Mouse (Mus musculus): ENCODE measurements around the gene Aagab. TPM values are rescaled to one million over a fixed set of nuclear protein-coding genes. Genes with fewer than 3 reads are reported as not detected.

Aagab gene
- polyA plus RNA-seq, 1 experiment: 18.8 TPM

- no peak overlapping the region for H3K27ac ChIP-seq (ENCODE audit: insufficient read depth, low read length)
- H3K36me3 ChIP-seq (ENCODE audit: control insufficient read depth, insufficient read depth, low read length, poor library complexity, severe bottlenecking): no peaks in the 10 kb centered on the region
These were observed 5.5 kb downstream of the Aagab start for GRCm38 (mm10) chr9:63608006-63608405.

DNA sequence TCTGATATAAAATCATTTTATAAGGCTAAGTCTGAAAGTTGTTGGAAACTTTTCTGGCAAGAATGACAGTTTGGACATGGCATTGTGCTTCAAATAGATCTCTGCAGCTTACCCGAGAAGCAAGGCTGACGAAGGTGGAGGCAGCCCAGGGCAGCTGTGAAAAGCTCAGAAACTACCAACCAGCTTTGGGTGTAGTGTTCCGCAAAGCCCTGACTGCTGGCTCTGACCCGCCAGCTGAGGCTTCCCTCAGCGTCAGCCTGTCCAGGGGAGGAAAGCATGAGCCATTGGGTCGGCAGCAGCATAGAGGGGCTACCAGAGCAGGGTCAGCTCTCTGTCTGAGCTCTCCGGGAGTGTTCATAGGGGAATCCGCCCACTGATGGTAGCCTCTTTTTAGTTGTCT is 6.8 kb downstream of the Aagab start:
- no peaks in the 10 kb centered on the region for H3K36me3 ChIP-seq (ENCODE audit: control insufficient read depth, insufficient read depth, low read length, poor library complexity, severe bottlenecking)
- no peaks in the 10 kb centered on the region for H3K9me3 ChIP-seq (replicated peaks; ENCODE audit: control insufficient read depth, insufficient read depth, low read length, poor library complexity, severe bottlenecking)
- H3K27me3 ChIP-seq (ENCODE audit: control insufficient read depth, insufficient read depth, low read length, poor library complexity, severe bottlenecking): no peaks in the 10 kb centered on the region
- no peak overlapping the region for H3K4me3 ChIP-seq (ENCODE audit: low read depth, low read length)
- H3K9ac ChIP-seq (ENCODE audit: low read depth, poor library complexity, severe bottlenecking): no peak overlapping the region
- H3K4me1 ChIP-seq (ENCODE audit: control insufficient read depth, insufficient read depth, low read length): no peaks in the 10 kb centered on the region
- TF ChIP-seq POLR2A (IDR thresholded peaks at IDR 0.05; ENCODE audit: insufficient read depth, low read length) (no peak), EP300 (IDR thresholded peaks at IDR 0.05; ENCODE audit: insufficient read depth, low read depth, low read length) (no peak)
- no peak overlapping the region for H3K27ac ChIP-seq (ENCODE audit: insufficient read depth, low read length)

More at GRCm38 (mm10) chr9:63608006-63608405, 5.5 kb downstream of the Aagab start:
- H3K4me3 ChIP-seq (ENCODE audit: low read depth, low read length): no peak overlapping the region
- H3K27me3 ChIP-seq (ENCODE audit: control insufficient read depth, insufficient read depth, low read length, poor library complexity, severe bottlenecking): no peaks in the 10 kb centered on the region
- TF ChIP-seq POLR2A (IDR thresholded peaks at IDR 0.05; ENCODE audit: insufficient read depth, low read length): no peak
- TF ChIP-seq EP300 (IDR thresholded peaks at IDR 0.05; ENCODE audit: insufficient read depth, low read depth, low read length): no peak
- no peak for TF ChIP-seq CTCF (IDR thresholded peaks at IDR 0.05; ENCODE audit: low read depth, low read length)
- H3K9me3 ChIP-seq (replicated peaks; ENCODE audit: control insufficient read depth, insufficient read depth, low read length, poor library complexity, severe bottlenecking): no peaks in the 10 kb centered on the region
- no peaks in the 10 kb centered on the region for H3K4me1 ChIP-seq (ENCODE audit: control insufficient read depth, insufficient read depth, low read length)
- H3K9ac ChIP-seq (ENCODE audit: low read depth, poor library complexity, severe bottlenecking): no peak overlapping the region

GRCm38 (mm10) chr9:63609776-63610175 is 7.3 kb downstream of the Aagab start:
- Histone ChIP-seq H3K27ac (ENCODE audit: insufficient read depth, low read length) (no peak overlapping the region), H3K27me3 (ENCODE audit: control insufficient read depth, insufficient read depth, low read length, poor library complexity, severe bottlenecking) (no peaks in the 10 kb centered on the region), H3K9ac (ENCODE audit: low read depth, poor library complexity, severe bottlenecking) (no peak overlapping the region), H3K36me3 (ENCODE audit: control insufficient read depth, insufficient read depth, low read length, poor library complexity, severe bottlenecking) (no peaks in the 10 kb centered on the region), H3K4me3 (ENCODE audit: low read depth, low read length) (no peak overlapping the region), H3K9me3 (replicated peaks; ENCODE audit: control insufficient read depth, insufficient read depth, low read length, poor library complexity, severe bottlenecking) (no peaks in the 10 kb centered on the region), H3K4me1 (ENCODE audit: control insufficient read depth, insufficient read depth, low read length) (no peaks in the 10 kb centered on the region)
- TF ChIP-seq POLR2A (IDR thresholded peaks at IDR 0.05; ENCODE audit: insufficient read depth, low read length) (no peak), CTCF (IDR thresholded peaks at IDR 0.05; ENCODE audit: low read depth, low read length) (no peak), EP300 (IDR thresholded peaks at IDR 0.05; ENCODE audit: insufficient read depth, low read depth, low read length) (no peak)

GRCm38 (mm10) chr9:63610231-63610630 is 7.8 kb downstream of the Aagab start:
- no peak overlapping the region for H3K4me3 ChIP-seq (ENCODE audit: low read depth, low read length)
- H3K9ac ChIP-seq (ENCODE audit: low read depth, poor library complexity, severe bottlenecking): no peak overlapping the region
- H3K36me3 ChIP-seq (ENCODE audit: control insufficient read depth, insufficient read depth, low read length, poor library complexity, severe bottlenecking): no peaks in the 10 kb centered on the region
- H3K27me3 ChIP-seq (ENCODE audit: control insufficient read depth, insufficient read depth, low read length, poor library complexity, severe bottlenecking): no peaks in the 10 kb centered on the region
- TF ChIP-seq CTCF (IDR thresholded peaks at IDR 0.05; ENCODE audit: low read depth, low read length): peak; percentile 38
- TF ChIP-seq EP300 (IDR thresholded peaks at IDR 0.05; ENCODE audit: insufficient read depth, low read depth, low read length): no peak
- TF ChIP-seq POLR2A (IDR thresholded peaks at IDR 0.05; ENCODE audit: insufficient read depth, low read length): no peak
- no peaks in the 10 kb centered on the region for H3K4me1 ChIP-seq (ENCODE audit: control insufficient read depth, insufficient read depth, low read length)
- H3K9me3 ChIP-seq (replicated peaks; ENCODE audit: control insufficient read depth, insufficient read depth, low read length, poor library complexity, severe bottlenecking): no peaks in the 10 kb centered on the region
- no peak overlapping the region for H3K27ac ChIP-seq (ENCODE audit: insufficient read depth, low read length)

GRCm38 (mm10) chr9:63610841-63611366 is 8.4 kb downstream of the Aagab start:
- Histone ChIP-seq H3K27ac (ENCODE audit: insufficient read depth, low read length) (no peak overlapping the region), H3K36me3 (ENCODE audit: control insufficient read depth, insufficient read depth, low read length, poor library complexity, severe bottlenecking) (no peaks in the 10 kb centered on the region), H3K27me3 (ENCODE audit: control insufficient read depth, insufficient read depth, low read length, poor library complexity, severe bottlenecking) (no peaks in the 10 kb centered on the region), H3K4me1 (ENCODE audit: control insufficient read depth, insufficient read depth, low read length) (no peaks in the 10 kb centered on the region), H3K9me3 (replicated peaks; ENCODE audit: control insufficient read depth, insufficient read depth, low read length, poor library complexity, severe bottlenecking) (no peaks in the 10 kb centered on the region), H3K9ac (ENCODE audit: low read depth, poor library complexity, severe bottlenecking) (no peak overlapping the region), H3K4me3 (ENCODE audit: low read depth, low read length) (no peak overlapping the region)
- TF ChIP-seq EP300 (IDR thresholded peaks at IDR 0.05; ENCODE audit: insufficient read depth, low read depth, low read length): no peak
- TF ChIP-seq POLR2A (IDR thresholded peaks at IDR 0.05; ENCODE audit: insufficient read depth, low read length): no peak
- TF ChIP-seq CTCF (IDR thresholded peaks at IDR 0.05; ENCODE audit: low read depth, low read length): no peak

- Histone ChIP-seq H3K27me3 (ENCODE audit: control insufficient read depth, insufficient read depth, low read length, poor library complexity, severe bottlenecking) (no peaks in the 10 kb centered on the region), H3K9me3 (replicated peaks; ENCODE audit: control insufficient read depth, insufficient read depth, low read length, poor library complexity, severe bottlenecking) (no peaks in the 10 kb centered on the region), H3K4me1 (ENCODE audit: control insufficient read depth, insufficient read depth, low read length) (no peaks in the 10 kb centered on the region), H3K36me3 (ENCODE audit: control insufficient read depth, insufficient read depth, low read length, poor library complexity, severe bottlenecking) (peaks cover 3% of the 10 kb centered on the region; the same call in 1 of the 2 replicates), H3K27ac (ENCODE audit: insufficient read depth, low read length) (no peak overlapping the region), H3K9ac (ENCODE audit: low read depth, poor library complexity, severe bottlenecking) (no peak overlapping the region), H3K4me3 (ENCODE audit: low read depth, low read length) (no peak overlapping the region)
- TF ChIP-seq CTCF (IDR thresholded peaks at IDR 0.05; ENCODE audit: low read depth, low read length) (no peak), POLR2A (IDR thresholded peaks at IDR 0.05; ENCODE audit: insufficient read depth, low read length) (no peak), EP300 (IDR thresholded peaks at IDR 0.05; ENCODE audit: insufficient read depth, low read depth, low read length) (no peak)
These were observed 9.5 kb downstream of the Aagab start for GRCm38 (mm10) chr9:63611967-63612366.
